Mouse (Mus musculus) cerebellum, adult 11-12 months (tissue): Measurements from ENCODE around the gene Fstl3.
"Not testable (repeated sequence)": the region's sequence is repeated elsewhere in the genome, so short reads cannot be mapped to it uniquely, and the experiment has no call there.

ENCODE experiments used
- DNase-seq: peaks from one replicate; pipeline ENCODE4 v3.0.0; 2022

Gene Fstl3

DNA sequence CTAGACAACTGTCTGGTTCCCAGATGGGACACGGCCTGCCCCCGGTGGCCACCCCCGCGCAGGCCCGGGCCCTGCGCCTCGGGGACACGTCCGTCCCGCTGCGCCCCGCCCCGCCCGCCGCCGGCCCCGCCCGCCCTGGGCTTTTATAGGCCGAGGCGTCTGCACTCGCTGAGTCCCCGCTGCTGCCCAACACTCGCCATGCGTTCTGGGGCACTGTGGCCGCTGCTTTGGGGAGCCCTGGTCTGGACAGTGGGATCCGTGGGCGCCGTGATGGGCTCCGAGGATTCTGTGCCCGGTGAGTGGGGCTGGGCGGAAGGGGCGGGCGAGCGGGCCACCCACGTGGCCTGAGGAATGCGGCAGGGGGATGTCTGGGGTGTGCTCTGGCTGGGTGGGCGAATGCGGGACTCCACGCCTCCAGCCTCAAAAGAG, at the start of gene Fstl3:
Fstl3 (plus strand) TSS at position 170 of the 429 bp plus-strand sequence.
- no peak for DNase-seq

- DNase-seq = no peak
These were observed 48.5 kb upstream of the Fstl3 start for GRCm38 (mm10) chr10:79728323-79729249.

DNA sequence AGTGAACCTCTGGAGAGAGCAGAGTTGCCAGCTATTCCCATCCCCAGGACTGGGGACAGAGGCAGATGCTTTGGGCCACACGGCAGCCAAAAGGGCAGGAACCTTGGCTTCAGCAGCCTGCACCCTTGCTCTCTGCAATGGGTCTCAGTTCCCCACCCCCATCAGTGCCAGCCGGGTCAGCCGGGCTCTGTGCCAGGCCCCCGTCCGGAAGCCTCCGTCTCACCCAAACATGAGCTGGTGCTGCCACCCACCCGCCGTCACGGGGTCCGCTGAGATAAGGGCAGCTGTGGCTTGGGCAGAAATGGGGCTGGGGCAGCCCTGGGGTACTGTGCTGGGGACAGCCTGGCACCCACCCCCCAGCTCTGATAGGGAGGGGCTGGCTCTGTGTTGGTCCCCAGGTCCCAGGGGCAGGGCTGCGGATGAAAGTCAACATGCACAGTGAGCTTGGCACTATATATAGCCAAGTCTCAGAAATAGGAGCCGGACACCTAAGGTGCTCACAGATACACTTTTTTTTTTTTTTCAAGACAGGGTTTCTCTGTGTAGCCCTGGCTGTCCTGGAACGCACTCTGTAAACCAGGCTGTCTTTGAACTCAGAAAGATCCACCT, 47.6 kb upstream of the Fstl3 start:
- no peak for DNase-seq

- no peak for DNase-seq
These were observed 44.6 kb upstream of the Fstl3 start for GRCm38 (mm10) chr10:79732500-79732899.

GRCm38 (mm10) chr10:79733847-79734246, 43.2 kb upstream of the Fstl3 start:
- no peak for DNase-seq

GRCm38 (mm10) chr10:79735361-79735760, 41.7 kb upstream of the Fstl3 start:
- no peak for DNase-seq

- DNase-seq = no peak
These were observed 40.4 kb upstream of the Fstl3 start for GRCm38 (mm10) chr10:79736706-79737105.

- no peak for DNase-seq
These were observed 38.8 kb upstream of the Fstl3 start for GRCm38 (mm10) chr10:79738259-79738658.

DNA sequence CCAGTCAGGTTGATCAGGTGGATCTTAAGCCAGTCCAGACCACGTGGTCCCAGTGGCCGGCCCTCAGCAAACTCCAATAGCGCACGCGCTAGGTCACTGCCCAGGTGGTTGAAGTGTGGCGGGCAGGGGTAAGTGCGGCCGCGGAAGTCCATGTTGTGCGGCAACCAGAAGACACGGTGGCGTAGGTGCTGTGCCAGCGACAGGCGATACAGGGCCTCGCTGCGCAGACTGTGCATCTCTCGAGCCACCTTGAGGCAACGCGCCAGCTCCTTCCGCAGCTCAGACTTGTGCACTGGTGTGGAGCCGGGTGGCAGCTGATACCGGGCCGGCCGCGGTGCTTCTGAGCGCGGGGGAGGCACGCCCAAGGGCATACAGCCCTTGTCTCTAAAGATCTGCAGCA, 37.8 kb upstream of the Fstl3 start:
- no peak for DNase-seq

DNA sequence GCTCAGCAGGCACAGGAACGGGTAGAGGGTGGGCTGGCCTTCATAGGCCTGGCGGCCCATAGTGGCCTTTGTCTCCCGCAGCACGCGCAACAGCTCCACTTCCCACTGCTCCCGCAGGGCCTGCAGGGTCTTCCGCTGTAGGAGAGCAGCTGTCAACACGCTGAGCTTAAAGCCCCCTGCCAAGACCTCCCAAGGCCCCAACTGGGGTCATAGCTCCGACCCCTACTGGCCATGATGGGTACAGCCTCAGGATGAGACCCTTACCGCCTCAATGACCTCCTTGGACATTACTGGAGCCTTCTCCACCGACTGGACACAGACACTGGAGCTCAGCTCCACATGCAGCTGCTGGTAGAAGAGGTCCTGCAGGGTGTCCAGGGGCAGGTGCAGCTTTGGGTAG, 36.2 kb upstream of the Fstl3 start:
- DNase-seq = no peak

DNA sequence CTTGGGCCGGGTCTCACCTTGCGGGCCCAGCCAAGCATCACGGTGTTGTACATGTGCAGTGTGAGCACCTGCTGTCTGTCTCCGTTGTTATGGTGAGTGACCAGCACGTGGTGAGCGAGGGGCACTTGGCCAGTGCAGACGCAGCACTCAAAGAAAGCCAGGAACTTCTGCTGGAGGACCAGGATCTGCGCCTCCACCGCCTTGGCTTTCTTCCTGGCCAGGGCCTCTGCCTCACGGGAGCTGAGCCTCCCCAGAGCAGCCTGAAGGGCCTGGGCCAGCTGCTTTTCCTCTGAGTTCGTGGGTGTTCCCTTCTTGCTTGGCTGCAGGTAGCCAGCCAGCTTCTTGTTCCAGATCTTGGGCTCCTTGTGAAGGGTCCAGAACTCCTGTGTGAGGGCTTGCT, 33.9 kb upstream of the Fstl3 start:
- DNase-seq = peak; percentile 67

- DNase-seq = peak; percentile 78
These were observed 33.3 kb upstream of the Fstl3 start for GRCm38 (mm10) chr10:79743650-79744365.

DNA sequence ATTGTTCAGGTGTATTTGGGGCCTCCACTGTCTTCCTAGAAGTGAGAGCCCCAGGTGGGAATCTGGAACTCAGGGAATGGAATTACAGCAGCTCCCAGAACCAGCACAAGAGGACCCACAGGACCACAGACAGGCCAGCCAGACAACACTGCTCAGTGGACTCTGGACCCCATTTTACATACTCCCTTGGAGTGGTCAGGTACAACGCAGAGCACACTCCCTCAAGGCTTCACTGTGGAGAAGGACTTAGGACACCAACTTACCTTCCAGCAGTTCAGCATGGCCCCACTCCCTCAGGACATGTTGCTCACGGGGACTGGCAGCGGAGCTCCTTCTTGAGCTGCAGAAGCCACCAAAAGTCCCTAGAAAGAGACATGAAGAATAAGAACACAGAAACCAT, 31.7 kb upstream of the Fstl3 start:
- DNase-seq = no peak

DNA sequence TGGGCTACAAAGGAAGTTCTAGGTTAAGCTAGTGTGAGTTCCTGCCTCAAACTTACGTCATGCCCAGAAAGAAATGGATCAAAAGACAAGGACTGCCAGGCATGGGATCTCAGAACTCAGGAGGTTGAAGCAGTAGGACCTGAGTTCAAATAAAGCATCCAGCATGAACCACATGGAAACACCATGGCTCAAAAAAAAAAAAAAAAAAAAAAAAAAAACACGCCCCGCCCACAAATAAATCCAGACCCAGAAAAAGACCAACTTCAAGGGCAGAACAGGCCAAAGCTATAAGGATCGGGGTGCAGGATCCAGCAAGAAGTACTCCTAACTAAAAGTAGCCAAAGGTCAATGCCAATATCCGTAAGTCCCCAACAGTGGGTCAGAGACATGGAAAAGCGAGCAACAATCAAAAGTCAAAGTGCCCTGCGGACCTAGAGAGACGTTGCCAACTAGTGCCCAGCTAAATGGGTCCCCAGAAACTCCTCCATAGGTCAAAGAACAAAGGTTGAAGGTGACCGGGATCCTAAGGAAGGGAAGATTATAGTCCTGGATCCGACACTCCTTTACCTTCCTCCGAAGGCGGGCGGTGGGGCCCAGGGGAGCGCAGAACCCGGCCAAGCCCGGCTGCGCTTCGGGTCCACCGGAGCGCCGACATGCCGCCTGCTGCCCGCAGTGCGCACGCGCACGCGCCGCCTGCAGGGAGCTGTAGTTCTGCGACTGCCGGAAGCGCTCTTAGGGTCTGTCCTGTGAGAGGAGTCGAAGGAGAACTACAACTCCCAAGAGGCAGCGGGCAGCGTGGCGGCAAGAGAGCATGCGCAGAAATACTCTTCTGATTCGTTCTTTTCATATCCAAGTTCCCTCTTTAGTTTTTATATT, 30.9 kb upstream of the Fstl3 start, which contains the start of gene Polrmt:
Polrmt (minus strand) TSS at position 684 of the 876 bp plus-strand sequence.
- DNase-seq = peak; percentile 98

DNA sequence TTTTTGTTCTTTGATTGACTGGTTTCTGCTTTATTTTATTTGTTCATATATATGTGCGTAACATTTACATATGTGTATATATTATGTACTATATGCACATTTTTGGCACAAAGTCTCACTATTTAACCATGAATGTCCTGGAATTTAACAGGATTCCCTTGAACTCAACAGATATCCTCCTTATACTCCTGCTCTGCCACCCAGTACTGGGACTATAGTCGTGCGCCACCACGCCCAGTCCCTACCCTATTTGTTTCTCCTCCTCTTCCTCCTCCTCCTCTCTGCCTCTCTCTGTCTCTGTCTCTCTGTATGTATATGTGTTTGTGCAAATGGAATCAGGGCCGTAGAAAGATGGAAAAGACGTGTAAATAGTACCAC, 30.3 kb upstream of the Fstl3 start:
- no peak for DNase-seq

DNA sequence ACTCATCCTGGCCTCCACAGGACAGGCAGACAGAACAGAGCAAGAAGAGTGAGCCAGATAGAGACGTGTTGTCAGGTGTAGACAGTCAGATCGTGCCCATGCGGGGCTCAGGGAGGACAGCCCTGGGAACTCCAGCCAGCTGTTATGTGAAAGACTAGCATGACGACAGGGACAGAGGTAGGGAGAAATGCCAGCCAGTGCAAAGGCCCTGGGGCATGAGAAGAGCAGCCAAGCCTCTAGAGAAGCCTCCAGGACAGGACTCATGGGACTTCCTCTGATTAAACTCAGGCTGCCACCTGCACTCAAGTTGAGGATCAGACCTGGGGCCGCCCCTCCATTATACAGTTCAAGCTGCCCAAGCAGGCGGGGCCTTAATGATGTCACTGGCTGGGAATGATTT, 28.6 kb upstream of the Fstl3 start:
- DNase-seq = peak; percentile 51

GRCm38 (mm10) chr10:79754856-79755516, 22.1 kb upstream of the Fstl3 start, which contains the start of gene Fgf22:
TSS of gene Fgf22 (plus strand) at chr10:79755076.
- DNase-seq = peak; percentile 87

DNA sequence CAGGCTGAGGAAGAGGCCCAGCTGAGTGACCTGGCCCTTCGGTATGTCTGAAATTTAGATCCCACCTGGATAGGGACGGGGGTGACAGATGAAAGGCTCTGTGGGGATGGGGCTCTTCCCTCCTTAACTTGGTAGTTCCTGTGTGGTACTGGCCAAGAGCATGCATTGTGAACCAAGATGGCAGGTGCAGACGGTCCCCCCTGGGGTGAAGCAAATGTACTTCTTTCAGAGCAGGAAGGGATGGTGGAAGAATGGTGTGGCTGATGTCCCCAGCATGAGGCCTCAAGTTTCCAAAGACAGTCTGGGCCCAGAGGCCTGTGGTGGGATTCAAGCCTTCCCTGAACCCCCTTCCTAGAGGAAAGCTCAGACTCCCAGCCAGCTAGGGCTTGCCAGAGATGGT, 21.2 kb upstream of the Fstl3 start:
- peak; percentile 59 for DNase-seq

- DNase-seq = no peak
These were observed 20.4 kb upstream of the Fstl3 start for GRCm38 (mm10) chr10:79756660-79757059.

GRCm38 (mm10) chr10:79759675-79760074, 17.4 kb upstream of the Fstl3 start:
- not testable (repeated sequence) for DNase-seq

DNA sequence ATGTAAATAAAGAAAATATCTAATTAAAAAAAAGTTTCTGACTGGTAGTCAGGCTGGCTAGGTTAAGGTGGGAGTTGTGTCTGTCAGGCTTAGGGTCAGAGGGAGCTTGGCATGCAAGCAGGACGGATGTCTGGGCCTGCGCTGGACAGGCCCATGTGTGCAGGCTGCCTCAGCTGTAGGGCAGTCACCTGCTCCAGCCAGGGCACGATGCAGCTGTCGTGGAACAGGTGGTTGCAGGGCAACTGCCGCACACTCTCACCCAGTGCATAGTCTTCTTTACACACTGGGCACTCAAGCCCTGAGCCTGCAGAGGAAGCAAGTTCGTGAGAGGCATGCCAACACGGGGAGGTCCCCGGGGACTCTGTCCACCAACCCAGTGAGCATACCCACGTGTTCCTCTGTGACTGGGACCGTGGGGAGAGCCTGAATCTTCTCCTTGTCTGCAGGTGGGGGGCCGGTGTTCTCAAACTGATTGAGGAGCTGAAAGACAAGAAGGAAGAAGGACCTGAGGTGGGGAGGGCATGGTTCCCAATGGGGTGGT, 16.4 kb upstream of the Fstl3 start:
- no peak for DNase-seq

DNA sequence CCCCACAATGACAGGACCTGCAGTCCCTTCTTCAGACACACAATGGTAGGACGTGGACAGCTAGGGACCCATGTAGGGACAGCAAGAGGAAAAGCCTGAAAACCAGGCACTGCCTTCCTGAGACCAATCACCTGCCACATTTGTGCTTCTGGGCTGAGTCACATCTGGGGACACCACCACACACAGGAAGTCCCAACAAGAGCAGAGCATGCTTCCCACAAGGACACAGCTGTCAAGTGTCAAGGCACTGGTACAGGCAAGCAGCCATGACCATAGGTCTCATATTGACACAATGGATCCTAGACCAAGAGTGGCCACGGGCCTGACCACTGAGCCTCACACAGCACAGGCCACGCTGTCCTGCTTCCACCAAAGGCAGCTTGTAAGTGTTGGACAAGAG, 14.2 kb upstream of the Fstl3 start:
- DNase-seq = no peak
